Mouse (Mus musculus) ovary, postnatal 36 days (tissue): ENCODE data around the gene Gprin1.
A peak's percentile ranks its signal among the peaks of the same experiment; 100 is the strongest.
"Not testable (repeated sequence)": the region's sequence is repeated elsewhere in the genome, so short reads cannot be mapped to it uniquely, and the experiment has no call there.

Experiments used
- DNase-seq: peaks from one replicate; pipeline ENCODE4 v3.0.0; 2022; ENCODE audit warnings: low spot score, mixed read lengths

Gene Gprin1

GRCm38 (mm10) chr13:54749864-54750411 lies at the start of gene Gprin1:
Gene Gprin1 (minus strand): TSS chr13:54749874.
- no peak for DNase-seq

DNA sequence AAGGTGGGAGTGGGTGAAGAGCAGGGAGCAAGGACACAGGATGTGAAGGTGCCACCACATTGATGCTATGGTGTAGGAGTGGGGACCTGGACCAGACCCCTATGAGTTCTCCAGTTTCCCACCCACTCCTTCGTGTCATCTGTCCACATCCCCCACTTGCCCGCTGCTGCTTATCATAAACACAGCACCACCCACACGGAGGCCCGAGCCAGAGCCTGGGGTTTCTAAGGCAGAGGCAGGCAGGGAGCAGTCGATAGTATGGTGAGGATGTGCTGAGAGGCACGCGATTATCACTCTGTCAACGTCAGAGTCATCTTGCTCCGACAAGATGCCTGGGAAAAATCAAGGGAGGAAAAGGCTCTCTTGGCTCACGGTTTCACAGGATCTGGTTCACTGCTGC lies 49.1 kb upstream of the Gprin1 start:
- DNase-seq, result no peak

DNA sequence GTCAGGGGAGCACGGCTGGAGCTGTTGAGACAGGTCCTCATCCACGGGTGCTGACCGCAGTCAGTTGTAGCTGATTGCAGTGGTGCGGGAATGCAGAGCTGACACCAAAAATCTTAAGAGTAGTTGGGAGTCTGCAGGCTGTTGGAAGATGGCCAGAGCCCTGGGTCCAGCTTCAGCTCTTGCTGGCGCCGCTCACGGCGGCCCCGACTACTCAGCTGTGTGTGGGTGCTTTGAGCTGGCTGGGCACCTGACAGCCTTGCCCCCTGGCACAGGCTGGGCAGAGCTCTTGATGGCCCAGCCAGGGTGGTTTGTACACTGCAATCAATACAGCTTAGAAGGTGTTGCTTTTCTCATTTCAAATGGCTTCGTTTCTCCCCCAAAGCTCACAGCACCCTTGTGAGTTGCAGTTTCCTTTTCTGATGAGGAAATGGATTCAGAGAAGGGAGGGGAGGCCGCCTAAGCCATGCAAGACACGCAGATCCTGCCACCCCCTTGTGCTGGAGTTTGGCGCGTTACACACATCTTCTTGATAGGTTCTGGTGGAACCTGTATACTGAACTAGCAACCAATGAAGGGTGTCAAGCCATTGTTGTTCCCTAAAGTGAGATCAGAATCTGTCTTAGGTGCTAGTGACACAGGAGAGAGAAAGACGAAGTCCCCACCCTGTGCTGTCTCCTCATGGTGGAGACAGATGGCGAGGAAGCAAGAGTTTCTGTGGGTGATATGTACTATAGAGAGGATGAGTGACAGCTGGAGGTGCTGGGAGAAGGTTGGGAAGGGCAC lies 48.4 kb upstream of the Gprin1 start:
- no peak for DNase-seq

- no peak for DNase-seq
Measured at GRCm38 (mm10) chr13:54797356-54797755, 47.7 kb upstream of the Gprin1 start.

- DNase-seq, result no peak
Measured at GRCm38 (mm10) chr13:54794843-54795242, 45.2 kb upstream of the Gprin1 start.

- no peak for DNase-seq
Measured at GRCm38 (mm10) chr13:54794002-54794577, 44.4 kb upstream of the Gprin1 start.

DNA sequence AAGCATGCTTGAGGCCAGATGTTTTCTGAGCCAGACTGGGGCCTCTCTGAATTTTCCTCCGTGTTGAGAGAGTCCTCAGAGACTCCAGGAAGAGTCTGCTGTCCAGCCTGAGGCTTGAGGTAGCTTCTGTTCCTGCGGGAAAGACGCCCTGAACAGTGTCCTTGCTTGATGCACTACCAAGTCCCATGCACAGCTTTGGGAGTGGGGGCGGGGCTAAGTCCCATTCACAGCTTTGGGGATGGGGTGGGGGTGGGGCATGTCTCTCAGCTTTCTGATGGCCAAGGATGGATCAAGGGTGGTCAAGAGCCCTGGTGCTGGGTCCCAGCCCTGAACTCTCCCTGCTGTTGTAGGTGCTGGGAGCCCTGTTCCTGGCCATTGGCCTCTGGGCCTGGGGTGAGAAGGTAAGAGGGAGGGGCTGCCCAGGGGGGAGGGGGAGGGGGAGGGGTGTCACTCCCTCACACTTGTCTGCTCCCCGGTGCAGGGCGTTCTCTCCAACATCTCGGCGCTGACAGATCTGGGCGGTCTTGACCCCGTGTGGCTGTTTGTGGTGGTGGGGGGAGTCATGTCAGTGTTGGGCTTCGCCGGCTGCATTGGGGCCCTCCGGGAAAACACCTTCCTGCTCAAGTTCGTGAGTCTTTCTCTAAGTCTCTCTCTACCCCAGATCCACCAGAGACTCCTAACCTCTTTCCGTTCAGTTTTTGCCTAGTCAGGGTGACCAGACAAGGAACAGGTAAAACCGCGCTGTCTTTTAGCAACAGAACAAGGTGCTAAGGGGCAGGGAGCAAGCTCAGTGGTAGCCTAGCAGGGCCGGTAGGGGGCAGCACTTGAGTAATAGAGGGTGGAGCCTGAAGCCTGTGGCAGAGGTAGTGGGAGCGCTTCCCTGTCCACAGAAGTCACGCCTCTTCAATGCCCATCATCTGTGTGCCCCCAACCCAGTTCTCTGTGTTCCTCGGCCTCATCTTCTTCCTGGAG lies 42.9 kb upstream of the Gprin1 start:
- DNase-seq, result no peak

DNA sequence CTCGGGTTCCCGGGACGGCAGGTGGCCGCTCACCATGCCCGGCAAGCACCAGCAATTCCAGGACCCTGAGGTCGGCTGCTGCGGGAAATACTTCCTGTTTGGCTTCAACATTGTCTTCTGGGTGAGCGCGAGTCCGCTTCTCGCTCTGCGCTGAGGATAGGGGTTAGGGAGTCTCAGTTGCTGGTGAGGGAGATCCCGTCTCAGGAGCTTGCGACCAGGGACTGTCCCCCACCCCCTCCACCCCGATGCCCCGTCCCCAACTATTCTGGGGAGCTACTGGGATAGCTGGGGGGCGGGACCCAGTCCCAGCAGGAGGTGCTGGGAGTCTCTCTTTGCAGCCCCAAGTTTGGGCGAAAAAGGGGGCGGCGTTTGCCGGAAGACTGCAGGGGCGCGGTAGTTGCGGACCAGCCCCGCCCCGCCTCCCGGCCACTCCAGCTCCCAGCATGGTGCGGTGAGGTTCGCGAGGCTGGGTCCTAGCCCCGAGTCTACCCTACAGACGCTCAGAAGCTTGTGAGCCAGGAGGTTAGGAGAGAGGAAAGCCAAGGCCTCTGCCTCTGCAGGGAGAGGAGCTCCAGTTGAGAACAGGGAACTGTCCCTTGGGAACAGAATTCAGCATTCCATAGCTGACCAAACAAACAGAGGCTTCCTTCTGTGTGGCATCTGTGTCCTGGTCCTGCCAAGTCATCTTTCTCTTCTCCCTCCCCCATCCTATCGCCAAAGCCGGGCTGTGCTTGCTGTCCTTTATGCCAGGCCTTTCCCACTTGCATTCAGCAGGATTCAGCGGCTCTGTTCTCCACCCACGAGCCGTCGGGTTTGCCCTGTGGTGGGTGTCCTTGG lies 40.1 kb upstream of the Gprin1 start:
- DNase-seq, result peak; percentile 56

DNA sequence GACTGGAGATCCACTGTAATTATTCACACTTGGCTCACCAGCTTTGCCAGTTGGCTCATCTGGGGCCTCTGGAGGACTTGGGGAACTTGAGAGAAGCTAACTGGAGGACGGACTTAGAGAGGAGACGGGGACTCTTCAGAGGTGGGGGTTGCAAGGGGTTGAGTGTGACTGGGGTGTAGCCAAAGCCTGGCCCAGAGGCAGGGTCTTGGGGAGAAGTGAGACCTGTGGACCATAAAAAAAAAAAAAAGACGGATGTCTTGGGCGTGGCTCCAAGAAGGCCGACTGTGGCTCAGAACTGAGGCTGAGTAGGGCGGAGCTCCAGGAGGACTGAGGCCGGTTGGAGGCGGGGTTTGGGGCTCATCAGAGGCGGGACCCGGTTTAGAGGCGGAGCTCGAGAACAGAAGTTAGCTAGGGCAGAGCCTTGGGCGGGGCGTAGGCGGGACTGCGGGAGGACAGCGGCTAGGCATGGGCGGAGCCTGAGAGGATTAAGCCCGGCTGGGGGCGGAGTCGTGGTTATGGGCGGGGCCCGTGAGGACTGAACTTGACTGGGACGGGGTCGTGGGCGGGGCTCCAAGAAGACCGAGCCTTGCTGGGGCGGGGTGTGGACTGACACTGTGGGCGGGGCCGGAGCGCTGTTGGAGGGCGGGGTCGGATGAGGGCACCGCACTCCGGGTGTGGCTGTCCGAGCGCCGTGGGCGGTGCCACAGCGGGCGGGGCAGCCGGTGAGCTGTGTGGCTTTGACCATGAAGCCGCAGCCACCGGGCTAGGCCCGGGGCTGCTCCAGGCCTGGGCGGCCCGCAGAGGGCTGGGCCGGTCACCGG lies 39.3 kb upstream of the Gprin1 start, which contains the start of gene Tspan17:
TSS of gene Tspan17 (plus strand) at position 638 of the 821 bp plus-strand sequence.
- peak; percentile 95 for DNase-seq

GRCm38 (mm10) chr13:54787591-54787990 lies 37.9 kb upstream of the Gprin1 start:
- DNase-seq, result not testable (repeated sequence)

- DNase-seq, result no peak
Measured at GRCm38 (mm10) chr13:54783698-54784097, 34.0 kb upstream of the Gprin1 start, which contains the start of gene Eif4e1b. Gene Eif4e1b (plus strand): TSS chr13:54783998.

GRCm38 (mm10) chr13:54783235-54783634 lies 33.6 kb upstream of the Gprin1 start:
- DNase-seq, result no peak

GRCm38 (mm10) chr13:54781086-54781485 lies 31.4 kb upstream of the Gprin1 start:
- no peak for DNase-seq

GRCm38 (mm10) chr13:54780592-54780991 lies 30.9 kb upstream of the Gprin1 start:
- DNase-seq, result no peak

- DNase-seq, result no peak
Measured at GRCm38 (mm10) chr13:54767012-54767411, 17.3 kb upstream of the Gprin1 start.

DNA sequence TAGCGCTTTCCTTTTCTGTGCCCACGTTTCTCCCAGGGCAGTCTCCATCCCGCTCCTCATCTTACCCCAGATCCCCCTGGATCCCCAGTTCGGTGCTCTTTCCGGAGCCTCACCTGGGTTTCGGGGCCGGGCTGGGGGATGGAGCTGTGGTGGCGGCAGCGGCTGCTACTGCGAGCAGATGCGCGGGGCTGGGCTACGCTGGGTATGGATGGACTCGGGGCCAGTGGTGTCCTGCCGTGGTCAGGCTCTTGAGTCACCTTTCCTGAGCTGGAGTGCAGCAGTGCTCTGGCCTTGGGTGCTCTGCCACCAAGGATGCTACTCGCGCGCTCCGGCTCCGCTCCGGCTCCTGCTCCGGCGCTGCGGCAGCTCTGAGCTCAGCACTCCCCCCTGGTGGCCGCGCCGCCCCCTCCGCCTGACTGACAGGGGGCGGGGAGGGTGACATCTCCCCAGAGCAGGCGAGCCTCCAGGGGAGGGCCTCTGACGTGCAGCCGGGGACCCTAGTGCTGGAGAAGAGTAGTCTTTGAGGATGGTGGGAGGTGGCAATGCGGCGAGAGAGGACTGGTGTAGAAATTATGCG lies 16.6 kb upstream of the Gprin1 start, which contains the start of gene Sncb:
TSS of gene Sncb (minus strand) at position 404 of the 577 bp plus-strand sequence.
- DNase-seq, result peak; percentile 45

- no peak for DNase-seq
Measured at GRCm38 (mm10) chr13:54765281-54766191, 15.9 kb upstream of the Gprin1 start.

- DNase-seq, result no peak
Measured at GRCm38 (mm10) chr13:54760906-54761305, 11.2 kb upstream of the Gprin1 start.
